Mouse (Mus musculus) megakaryocyte, embryonic 14.5 days (primary cell): Measurements from ENCODE around the gene Mustn1.

Experiments used
- FLI1 ChIP-seq: IDR thresholded peaks from 2 replicates; pipeline ENCODE4 v1.6.1; 2012; ENCODE audit warnings: low read length, inconsistent platforms, mixed read lengths
- GATA1 ChIP-seq: IDR thresholded peaks from 3 replicates; pipeline ENCODE4 v1.6.1; 2012; ENCODE audit warnings: mixed read lengths, low read length, inconsistent platforms, borderline replicate concordance

DNA sequence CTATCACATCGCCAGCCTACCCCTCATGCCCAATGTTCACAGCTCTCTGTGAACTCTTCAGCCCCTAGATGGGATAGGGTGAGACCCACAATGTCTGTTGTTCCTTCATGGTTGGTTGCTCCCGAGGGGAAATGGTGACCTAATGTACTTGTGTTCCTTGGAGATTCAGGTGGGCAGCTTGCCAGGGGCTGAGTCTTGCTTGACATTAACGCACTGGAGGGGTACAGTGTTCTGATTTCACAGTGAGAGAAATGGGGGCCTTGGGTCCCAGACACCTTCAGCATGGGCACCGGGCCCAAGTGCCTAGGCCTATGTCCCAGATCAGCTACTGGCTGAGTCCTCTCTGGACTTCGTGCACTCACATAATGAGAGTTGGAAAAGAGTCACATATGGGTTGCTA, 34.4 kb downstream of the Mustn1 start:
- TF ChIP-seq GATA1: no peak
- TF ChIP-seq FLI1: no peak
